Mouse (Mus musculus) urinary bladder, postnatal 14 days (tissue): ENCODE measurements around the gene Dlg5.

Source experiments
- DNase-seq: peaks from one replicate; pipeline ENCODE4 v3.0.0; 2021; ENCODE audit warnings: low spot score

The Dlg5 gene

DNA sequence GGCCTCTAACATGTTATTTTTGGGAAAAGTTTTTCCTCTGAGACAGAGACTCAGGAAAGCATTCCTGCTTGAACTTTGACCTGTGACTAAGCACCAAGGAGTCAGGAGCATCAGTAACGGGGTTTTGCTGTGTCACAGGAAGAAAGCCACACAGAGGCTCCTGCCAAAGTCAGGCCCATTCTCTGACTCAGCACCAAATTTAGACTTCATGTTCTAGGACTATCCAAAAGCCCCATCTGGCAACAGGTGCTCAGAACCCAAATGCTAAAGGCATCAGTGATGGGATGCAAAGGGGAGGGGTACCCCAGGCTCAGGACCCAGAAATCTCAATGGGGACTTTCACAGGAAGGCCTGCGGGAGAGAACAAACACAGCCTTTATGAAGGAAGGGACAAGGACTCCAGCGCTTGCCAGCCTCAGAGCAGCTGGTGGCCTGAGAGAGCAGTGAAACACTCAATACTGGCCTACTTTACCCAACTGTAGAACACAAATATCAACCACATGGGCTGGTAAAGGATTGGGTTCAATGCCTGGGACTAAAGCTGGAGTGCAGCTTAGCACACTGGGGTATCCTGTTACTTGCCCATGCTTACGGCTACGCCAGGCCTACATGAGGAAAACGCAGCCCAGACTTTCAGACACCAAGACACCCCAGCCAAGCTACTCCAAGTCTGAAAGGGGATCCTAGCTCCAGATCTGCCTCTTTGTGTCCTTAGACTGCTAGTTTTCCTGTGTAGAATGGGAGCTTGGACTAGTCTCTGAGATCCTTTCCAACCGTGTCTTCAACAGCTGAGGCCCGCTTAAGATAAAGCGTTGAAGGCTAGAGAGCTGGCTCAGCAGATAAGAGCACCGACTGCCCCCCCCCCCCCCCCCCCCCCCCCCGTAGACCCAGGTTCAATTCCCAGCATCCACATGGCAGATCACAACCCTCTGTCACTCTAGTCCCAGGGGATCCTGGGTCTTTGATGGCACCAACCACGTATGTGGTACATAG, 12.8 kb downstream of the Dlg5 start:
- DNase-seq: no peak

DNA sequence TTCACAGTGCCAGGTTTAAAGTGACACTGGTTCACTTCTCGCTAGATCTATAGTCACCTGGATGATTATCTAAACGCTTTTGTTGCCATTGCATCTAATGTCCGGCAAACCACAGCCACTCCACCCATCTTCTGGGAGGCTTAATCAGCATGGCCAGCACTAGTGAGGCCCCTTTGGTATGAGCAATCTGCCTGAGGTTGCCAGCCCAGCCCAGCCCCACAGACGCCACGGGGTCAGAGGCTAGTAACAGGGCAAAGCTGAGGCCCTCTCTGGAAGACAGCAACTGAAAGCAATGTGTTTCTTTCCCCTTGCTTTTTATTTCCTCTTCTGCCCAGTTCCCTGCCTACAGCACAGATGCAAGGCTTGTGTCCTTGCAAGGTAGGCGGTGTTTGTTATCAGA, 17.2 kb downstream of the Dlg5 start:
- DNase-seq: no peak

DNA sequence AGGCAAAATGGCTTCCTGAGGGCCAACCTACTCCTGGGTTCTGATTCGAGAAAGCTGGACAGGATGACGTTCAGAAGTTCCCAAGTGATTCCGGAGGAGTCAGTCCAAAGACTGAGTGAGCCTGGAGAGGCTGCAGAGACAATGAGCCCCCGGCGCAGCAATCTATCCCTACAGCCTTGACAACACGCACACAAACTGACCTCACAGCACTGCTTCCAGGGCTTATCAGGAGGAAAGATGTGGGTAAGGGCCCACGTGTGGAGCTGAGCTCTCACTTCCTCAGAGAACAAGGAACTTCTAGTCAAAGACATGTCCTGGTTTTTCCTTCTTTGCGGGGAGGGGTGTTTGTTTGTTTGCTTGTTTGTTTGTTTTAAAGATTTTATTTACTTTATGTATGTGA, 18.7 kb downstream of the Dlg5 start:
- DNase-seq: no peak

DNA sequence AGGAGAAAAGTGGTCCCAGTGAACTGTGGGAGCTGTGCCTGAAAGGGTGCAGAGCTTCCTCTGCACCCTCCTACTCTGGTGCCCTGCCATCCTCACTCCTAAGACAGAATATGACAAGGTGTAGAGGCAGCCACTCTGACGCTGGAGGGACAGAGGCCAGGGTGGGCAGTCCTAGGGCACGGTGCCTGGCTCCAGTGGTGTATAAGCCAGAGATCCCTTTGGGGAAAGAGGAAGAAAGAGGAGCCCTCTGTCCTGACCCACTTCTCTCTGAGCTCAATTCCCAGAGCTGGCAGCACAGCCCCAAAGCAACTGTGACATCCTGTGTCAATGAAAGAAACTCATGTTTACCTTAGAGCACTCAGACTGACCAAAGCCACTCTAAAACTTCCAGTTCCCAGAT, 19.4 kb downstream of the Dlg5 start:
- no peak for DNase-seq

DNA sequence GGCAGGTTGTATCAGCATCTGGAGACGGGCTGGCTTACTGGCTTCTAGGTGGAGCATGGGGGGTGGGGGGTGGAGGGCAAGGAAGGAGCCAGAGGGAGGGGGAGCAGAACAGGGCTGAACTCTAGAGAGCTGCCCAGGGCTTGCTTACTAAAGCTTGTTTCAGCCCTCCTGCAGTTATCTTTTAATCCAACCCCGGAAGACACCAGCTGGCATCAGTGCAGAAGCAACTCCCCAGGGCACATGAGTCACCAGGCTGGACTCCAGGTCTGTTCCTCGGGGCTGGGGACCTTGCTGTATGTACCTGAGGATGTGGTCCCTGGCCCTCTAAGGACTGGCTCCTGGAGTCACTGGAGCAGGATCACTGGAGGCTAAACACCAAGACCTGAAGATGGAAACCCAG, 23.0 kb downstream of the Dlg5 start:
- peak; percentile 53 for DNase-seq

DNA sequence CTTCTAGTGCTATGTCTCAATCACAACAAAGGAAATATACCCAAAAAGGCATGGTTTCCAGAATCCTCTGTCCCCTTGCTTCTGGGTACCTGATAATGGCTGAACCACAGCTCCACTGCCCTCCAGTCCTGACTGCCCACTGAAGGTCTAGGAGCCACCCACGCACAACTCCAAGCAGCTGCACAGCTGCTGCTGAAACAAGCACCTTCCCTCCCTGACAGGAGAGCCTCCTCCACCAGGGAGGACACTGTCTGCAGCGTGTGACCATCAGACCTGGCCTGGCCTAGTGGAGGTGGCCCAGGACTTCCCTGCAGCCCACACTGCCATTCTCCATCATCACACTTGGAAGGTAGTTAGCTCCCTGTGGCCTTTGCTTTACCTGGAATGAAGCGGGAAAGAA, 23.4 kb downstream of the Dlg5 start:
- no peak for DNase-seq

DNA sequence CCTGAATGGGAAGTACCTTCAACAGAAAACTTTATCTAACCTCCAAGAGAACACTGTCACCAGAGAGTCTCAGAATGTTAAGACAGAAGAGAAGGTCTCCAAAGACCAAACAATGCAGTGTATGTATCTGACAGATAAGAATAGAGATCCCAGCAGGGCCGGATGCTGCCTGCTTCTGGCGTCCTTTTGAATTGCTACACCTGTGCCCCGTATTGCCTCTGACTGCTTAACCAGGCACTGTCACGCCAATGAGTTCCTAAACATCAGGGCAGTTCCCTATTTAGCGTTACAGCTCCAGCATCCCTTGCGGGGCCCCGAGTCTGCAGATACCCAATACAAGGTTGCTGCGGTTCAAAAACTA, 28.4 kb downstream of the Dlg5 start:
- DNase-seq: no peak

DNA sequence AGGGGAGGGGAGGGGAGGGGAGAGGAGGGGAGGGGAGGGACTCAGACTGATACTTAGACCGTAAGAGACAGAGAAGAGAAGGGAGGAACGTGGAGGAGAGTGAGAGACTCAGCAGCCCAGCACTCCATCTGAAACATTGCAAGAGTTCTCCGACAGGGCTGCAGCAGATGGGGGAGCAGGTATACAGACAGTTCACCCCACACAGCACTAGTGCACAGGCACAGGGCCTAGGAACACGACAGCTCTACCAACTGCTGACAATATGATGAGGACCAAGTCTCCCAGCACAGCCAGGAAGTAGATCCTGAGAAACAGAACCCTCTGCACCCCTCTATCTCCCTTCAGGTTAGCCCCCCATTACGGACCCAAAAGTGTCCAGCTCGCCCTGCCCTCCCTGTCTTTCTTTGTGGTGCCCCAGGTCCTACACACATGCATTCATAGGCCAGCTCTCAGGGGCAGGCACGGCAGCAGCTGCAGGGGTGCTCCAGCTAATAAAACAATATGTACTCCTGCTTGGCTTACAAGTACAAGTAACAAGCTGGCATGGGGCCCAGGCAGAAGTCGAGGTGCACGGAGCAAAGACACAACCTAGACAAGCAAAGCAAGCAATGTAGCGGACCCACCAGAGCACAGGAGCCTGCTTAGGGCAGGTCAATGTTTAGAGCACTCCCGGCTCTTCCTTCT, 28.9 kb downstream of the Dlg5 start:
- no peak for DNase-seq

DNA sequence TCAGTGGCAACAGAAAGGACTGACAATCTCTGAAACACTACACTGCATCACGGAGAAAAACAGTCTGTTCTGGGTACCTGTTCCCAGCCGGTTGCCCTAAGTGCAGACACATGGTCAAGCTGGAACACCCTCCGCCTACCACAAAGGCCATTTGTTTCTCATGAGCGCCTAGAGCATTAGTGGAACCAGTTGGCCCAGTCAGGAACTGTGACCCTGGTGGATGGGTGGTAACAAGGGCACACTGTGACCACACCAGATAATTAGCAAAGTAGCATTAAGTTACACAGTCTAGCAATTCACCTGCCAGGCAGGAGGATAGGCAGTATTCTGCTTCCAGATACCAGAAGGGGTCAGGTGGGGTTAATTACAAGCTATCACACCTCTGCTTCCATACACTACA, 29.7 kb downstream of the Dlg5 start:
- peak; percentile 39 for DNase-seq

DNA sequence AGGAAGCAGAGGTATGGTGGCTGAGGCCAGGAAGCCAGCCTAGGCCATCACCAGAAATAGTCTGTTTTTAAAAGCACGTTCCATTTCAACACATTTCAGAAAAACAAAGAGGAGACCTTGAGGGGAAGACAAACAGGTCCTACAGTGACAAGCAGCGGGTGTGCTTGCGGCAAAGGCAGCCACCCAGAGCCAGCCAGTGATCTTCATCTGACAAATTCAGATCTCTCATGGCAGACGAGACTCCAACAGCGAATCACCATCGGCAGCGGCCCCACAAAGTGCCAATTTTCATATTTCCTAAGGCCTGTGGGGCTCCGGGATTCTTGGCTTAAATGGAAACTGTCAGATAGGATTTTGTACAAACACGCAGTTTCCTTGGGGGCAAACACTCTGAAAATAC, 31.3 kb downstream of the Dlg5 start:
- no peak for DNase-seq

DNA sequence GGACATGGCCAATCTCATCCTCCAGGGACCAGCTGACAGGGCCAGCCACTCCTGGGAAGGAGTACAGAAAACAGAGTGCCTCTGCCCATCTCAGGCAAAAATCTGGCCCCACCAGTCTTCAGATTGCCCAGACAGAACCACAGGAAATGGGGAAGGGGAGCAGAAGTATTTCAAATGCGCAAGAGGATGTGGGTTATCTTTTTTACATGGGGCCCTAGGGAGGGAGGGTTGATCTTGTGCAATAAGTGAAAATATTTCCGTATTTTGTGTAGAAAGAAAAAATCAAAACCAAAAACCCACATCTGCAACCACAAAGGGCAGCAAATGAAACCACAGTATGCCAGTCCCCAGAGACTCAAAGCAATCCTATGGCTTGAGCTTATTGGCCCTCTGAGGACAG, 32.4 kb downstream of the Dlg5 start:
- DNase-seq: no peak

DNA sequence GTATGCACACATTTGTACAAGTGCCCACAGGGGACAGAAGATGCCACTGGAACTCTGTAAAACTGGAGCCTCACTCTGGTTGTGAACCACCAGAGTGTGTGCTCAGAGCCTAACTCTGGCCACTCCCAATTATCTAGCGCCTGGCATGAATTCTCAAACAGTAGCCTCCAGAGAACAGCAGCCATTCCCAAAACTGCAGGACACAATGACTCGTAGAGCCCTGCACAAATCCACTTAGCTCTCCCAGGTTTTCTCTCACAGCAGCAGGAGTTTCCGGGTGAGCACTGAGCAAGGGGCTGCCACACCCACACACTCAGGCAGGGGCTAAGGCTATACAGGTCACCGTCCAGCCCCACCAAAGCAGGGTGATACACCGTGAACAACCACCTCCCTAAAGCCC, 32.9 kb downstream of the Dlg5 start:
- DNase-seq: no peak

DNA sequence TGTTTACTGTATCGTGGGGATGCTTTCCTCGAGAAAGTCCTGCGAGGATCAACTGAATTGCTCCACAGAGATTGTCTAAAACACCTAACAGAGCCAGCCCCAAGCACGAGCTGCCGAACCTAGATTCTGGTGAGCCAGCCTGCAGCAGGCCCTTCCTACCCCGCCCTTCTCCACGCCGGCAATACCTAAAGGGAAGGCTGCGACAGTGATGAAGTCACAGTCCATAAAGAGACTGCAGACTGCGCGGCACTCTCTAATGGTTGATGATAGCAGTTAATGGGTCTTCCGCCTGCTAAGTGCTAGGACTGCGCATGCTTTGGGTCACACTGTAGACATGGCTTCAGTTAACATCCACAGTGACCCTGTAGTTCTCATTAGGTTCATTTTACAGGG, 38.4 kb downstream of the Dlg5 start:
- no peak for DNase-seq

DNA sequence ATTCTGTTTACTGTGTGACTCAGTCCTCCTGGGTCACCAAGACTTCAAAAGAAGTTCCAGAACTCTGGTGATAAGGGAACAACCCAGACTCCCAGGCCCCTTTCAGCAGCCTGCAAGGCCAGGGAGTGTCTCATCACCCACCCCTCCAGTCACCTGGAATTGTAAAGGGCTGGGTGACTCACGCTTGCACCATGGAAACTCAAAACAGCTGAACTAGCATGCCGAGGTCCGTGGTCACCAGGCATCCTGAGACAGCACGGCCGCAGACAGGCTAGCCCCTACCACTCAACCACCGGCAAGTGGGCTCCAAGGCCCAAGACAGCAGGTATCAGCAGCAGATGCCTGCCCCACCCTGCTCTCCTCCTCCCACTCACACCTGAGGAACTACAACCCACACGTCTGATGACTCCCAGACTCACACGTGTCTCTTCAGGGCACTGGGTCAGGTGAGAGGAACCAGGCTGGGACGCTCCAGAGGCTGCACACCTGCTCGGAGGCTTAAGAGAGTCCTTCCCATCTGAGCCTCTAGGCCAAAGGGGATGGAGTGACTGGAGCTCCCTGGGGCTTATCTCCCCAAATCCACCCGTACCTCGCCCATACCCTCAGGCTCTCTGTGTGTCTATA, 38.9 kb downstream of the Dlg5 start:
- peak; percentile 57 for DNase-seq

DNA sequence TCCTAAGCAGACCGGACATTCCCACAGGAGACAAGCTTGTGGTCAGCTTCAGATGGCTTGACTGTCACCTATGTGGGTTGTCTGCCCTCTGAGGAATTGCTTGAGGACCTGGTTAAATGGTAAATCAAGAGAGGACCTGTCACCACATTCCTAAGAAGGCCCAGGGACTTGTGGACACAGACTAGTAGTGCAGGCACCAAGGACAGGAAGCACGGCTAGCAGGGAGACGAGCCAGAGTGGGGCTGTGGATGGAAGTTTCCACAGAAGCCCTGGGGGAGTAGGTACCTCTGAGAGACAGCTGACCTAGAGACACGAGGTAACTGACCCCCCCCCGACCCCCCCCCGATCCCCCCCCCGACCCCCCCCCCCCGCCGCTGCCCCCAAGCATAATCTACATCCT, 39.4 kb downstream of the Dlg5 start:
- DNase-seq: no peak

DNA sequence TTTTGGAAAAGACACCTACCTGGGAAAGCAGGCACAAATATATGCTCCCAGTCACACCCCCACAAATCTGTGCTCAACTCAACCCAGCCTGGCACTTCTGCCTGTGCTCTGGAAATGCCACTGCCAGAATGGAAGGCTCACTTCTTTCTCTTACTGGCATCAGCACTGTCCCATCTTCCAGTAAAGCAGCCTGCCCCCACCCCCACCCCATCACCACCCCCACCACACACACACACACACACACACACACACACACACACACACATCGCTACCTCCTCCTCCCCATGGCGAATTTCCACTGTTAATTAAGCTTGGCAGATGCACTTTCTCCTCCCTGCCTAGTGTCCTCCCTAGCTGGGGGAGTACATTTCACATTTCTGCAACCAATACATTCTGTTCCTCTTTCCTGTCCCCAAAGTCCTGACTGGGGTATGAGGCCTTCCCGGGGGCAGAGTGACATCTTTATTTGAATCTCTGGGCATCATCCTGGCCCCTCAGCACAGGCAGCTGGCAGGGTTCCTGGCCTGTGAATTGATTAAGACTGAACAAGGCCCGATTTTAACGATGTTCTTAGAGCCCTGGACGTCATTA, 40.3 kb downstream of the Dlg5 start:
- DNase-seq: no peak

DNA sequence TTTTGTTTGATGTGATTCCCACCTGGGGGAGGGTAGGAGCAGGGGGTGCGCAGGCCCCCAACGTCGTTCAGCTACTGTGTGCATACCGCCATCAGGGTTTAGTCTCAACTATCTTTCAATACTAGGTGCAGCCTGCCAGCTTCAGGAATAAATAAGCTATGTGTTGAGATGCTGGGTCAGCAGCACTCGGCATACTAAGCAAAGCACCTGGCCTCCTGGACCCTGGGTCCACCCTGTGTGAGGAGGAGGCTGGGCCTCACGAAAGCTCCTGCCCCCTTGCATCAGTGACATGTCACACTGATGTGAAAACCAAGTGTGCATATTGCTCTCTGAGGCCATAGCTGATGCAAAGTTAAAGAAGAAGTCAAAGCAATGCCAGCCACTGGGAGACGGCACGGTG, 42.5 kb downstream of the Dlg5 start:
- no peak for DNase-seq

DNA sequence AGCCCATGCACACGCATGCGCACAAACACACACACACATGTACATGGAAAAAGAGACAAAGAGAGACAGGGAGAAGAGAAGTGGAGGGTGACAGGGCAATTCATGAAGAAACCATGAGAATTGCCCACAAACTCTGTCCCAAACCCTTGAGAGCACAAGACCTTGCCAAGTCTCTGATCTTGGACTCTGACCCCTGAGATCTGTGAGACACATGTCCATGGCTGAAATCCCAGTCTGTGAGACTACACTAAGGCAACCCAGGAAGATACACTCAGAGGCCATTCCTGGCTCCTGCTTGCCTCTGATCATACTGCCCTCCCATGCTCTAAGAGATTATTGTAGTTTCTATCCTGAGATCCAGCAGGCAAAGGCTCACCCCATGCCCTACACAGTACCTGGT, 44.9 kb downstream of the Dlg5 start:
- DNase-seq: no peak

DNA sequence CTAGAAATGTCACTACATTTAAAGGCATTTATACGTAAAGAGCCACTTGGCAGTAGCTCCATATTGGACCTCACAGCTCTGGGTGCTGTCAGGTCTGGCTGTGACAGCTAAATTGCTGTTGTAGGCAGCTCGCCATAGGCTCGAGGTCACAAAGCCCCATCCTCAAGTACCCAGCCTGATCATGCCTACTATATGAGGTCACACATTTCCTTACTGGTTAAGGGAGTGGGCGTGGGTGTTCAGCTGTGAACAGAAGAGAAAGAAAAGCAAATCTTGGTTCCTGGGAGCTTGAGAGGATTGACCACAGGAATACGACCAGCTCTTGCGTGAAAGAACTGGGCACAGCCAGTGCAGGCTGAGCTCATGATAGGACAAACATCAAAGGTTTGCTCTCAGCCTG, 46.0 kb downstream of the Dlg5 start:
- DNase-seq: no peak

DNA sequence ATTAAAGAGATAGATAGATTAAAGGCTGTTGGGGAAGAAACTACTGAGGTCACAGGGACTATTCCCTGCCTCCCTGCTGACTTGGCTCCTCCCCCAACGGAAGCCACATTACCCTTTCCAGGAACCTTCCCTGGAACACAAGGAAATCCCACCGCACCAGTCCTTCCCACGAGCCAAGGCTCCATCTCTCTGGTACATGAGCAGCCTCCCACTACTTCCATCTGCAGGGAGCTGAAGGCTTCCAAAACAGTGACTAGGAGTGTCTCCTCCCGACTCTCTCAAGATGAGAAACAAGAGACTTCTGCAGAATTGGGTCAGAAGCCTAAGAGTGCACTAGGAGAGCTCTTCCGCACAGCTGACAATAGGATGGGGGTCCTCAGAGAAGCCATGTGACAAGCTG, 47.9 kb downstream of the Dlg5 start:
- no peak for DNase-seq

DNA sequence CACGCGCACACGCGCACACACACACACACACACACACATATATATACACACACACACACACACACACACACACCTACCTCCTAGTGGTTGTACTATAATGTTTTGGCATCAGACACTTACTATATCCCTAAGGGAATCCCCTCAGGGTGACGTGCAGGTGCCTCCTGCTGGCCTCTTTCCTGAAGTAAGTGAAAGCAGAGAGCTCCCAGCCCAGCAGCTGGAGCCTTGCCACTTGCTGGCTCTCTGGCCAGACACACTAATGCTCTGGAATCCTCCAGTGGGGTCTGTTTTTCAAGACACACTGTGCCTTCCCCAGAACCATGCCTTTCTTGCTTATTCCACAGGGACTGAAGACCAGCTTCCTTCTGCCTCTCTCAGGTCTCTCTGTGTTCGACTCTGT, 48.8 kb downstream of the Dlg5 start:
- DNase-seq: peak; percentile 46

DNA sequence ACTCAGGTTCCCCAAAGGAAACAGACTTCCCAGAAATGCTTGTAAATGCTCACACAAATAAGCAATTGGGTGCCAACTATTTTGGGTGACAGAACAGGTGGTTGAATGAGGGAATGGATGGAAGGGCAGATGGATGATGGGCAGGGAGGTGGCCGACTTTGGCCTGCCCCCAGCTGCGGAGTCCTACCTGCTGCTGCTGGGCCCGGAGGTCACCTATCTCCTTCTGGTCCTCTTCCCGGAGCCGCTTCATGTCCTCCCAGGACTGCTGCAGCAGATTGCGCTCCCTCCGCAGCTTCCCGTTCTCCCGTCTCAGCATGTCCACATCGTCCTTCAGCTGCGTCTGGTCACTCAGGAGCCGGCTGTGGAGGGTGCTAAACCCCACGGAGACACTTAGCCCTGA, 55.6 kb downstream of the Dlg5 start:
- DNase-seq: no peak

DNA sequence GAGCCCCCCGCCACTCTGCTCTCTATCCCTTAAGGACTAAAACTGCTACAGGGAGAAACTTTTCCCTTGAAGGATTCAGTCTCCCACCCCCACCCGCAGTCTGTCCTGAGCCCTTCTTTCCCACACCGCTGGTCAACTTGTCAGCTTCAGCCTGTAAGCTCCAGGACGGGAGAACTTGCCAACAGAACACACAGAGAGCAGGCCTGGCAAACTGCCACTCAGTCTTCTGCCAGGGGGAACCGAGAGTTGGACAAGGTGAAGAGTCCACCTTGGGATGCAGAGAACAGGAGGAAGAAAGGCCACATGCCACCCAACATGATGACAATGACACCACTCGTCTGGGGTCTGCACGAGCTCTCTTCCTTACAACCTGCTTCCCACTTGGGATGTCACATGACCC, 56.1 kb downstream of the Dlg5 start:
- no peak for DNase-seq
